Mouse (Mus musculus) bone marrow, adult 2 months (tissue): ENCODE data around the gene Acly.

Source experiments
- CTCF ChIP-seq: fragments of 200-500 bp; IDR thresholded peaks from 2 replicates; pipeline ENCODE4 v1.5.1; 2011; ENCODE audit warnings: low read length, control low read depth; ENCODE audit not compliant: control insufficient read depth, insufficient read depth
- POLR2A ChIP-seq: fragments of 200-500 bp; IDR thresholded peaks from 2 replicates; pipeline ENCODE4 v1.6.1; 2011; ENCODE audit warnings: low read depth, mild to moderate bottlenecking, control low read depth, low read length, borderline replicate concordance; ENCODE audit not compliant: control insufficient read depth

GRCm38 (mm10) chr11:100472935-100473295 lies 54.9 kb downstream of the Acly start:
- TF ChIP-seq CTCF = no peak
- no peak for TF ChIP-seq POLR2A
